Mouse (Mus musculus) embryo, embryonic 10.5 days (tissue): ENCODE measurements at regions not wholly inside any gene's neighbourhood (a gene's known extent, or its start where the extent isn't known, plus 50 kb on each side); places are given as distances from the start of the nearest gene placed in this dataset.

Source experiments
- DNase-seq: peaks from one replicate; pipeline ENCODE4 v3.0.0-alpha.2; 2015; ENCODE audit warnings: low spot score

DNA sequence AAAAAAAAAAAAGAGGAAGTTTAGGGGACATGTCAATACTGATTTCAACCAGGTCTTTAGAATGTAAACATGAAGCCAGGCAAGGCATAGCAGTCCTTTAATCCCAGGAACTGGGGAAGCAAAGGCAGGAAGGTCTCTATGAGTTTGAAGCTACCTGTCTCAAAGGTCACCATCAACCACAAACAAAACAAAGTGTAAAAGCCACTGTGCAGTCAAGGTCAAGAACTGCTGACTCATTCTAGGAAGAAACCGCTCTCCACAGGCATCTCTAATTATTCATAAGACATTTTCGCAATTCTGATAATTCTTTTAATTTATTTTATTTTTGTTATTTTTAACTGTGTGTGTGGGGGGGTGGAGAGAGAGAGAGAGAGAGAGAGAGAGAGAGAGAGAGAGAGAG, 364.0 kb downstream of the Cntnap4 start:
- no peak for DNase-seq

- DNase-seq: no peak
Measured at GRCm38 (mm10) chr8:112935411-112935810, 365.6 kb downstream of the Cntnap4 start.

- no peak for DNase-seq
Measured at GRCm38 (mm10) chr8:112935897-112936719, 366.3 kb downstream of the Cntnap4 start.

DNA sequence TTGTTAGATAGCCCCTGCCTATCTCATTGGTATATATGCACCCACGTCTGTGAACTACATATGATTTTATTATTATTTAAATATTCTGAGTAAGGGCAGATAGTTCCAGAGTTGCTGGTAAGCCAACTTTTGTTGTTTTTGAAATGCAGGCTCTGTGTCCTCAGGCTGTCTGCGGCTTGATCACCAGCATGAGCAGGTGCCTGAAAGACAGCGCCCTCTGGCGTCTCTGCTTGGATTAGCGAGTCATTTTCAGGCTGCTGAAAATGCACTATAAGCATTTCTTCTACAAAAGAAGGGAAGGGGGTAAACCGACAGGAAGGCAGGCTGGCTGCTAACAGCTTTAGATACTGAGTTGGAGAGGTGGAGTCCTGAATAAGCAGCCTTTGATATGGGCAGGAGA, 402.6 kb downstream of the Cntnap4 start:
- DNase-seq: peak; percentile 76

DNA sequence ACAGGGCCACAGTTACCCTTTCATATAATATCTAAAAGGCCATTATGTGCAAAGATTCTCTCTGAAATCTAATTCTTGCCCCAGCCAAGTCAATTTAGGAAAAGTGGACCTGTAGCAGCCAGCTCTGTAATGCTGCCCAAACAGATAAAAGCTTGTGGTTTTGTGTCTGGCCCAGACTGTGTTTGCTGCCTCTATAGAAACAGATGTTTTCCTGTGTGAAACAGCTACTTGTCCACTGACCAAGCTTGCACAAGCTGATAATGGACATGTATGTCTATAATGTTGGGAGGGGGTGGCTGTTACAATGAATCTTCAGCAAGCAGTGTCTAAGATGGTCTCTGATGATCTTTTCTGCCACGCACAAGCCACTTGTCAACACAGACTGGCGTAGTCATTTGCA, 405.9 kb downstream of the Cntnap4 start:
- no peak for DNase-seq

- DNase-seq: no peak
Measured at GRCm38 (mm10) chr8:112976312-112976711, 406.5 kb downstream of the Cntnap4 start.

DNA sequence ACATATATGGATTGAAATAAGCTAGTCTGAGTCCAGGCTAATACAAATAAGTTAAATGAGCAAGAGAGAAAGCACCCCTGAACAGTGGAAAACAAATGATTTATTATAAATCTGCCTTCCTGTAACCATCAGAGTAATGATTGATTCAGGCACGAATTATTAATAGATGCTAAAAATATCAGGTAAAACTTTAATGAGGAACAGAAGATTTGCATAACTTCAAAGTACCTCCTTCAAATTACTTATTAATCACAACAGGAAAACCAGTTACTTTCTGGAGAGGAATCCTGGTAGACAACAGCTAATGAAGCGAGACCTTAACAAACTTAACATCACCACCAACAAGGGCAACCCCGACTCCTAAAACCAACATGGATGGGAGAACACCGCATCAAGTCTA, 423.9 kb downstream of the Cntnap4 start:
- DNase-seq: no peak

GRCm38 (mm10) chr8:113007356-113007755, 437.5 kb downstream of the Cntnap4 start:
- DNase-seq: no peak

GRCm38 (mm10) chr8:113028880-113029279, 459.0 kb downstream of the Cntnap4 start:
- DNase-seq: no peak

GRCm38 (mm10) chr8:113051770-113052473, 482.1 kb downstream of the Cntnap4 start:
- no peak for DNase-seq

GRCm38 (mm10) chr8:113065246-113066169, 495.7 kb downstream of the Cntnap4 start:
- no peak for DNase-seq

DNA sequence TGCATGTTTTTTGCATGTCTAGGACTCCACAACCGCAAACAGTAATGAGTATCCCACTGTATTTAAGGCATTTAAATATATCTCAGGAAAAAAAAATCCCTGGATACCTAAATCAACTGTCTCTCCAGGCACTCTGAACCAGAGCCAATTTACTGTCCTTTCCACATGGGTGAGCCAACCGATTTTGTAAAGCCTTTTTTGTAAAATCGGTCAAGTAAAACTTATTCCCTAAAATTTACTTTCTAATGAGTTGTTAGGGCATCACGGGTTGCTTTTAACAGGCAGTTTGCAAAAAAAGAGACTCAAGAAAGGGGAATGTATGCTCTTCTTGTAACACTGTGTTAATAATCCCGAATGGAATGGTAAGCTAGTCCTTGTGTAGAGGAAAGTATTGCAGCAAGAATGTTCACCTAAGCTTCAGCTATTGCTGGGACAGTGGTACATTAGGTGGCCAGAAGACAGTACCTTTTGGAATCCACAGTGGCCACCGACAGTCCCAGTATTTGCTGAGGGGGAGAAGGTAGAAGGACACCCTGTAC, 496.4 kb downstream of the Cntnap4 start:
- DNase-seq: no peak

DNA sequence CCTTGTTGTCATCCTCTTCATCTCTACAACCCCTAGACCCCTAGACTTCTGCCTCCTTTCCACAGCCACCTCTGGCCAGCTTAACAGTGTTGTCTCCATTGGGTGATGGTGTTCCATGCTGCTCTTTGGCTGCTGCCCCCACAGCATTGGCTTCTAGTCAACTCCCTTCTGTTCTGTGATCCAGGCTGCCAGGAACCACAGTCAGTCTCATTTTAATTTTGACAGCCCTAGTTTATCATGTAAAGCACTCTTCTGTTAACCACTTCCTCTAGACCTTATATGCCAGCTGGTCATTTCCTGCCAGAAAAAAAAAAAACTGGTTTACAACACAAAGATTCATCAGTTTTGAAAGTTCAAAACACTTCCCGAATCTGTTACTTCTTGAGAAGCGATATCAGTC, 514.1 kb downstream of the Cntnap4 start:
- no peak for DNase-seq

DNA sequence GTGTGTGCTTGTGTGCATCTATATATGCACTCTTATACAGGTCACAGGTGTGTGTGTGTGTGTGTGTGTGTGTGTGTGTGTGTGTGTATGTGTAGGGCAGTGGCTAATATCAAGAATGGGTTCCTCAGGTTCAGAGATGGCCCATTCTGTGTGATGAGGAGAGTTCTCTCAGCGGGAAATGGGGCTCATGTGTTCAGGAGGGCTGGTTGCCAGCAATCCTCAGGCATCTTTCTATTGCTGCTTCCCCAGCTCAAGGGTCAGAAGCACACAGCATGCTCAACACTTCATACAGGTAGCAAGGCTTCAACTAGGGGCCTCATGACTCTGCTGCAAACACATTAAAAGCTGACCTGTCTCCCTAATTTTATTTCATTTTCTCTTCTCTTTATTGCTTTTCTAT, 517.7 kb downstream of the Cntnap4 start:
- no peak for DNase-seq

DNA sequence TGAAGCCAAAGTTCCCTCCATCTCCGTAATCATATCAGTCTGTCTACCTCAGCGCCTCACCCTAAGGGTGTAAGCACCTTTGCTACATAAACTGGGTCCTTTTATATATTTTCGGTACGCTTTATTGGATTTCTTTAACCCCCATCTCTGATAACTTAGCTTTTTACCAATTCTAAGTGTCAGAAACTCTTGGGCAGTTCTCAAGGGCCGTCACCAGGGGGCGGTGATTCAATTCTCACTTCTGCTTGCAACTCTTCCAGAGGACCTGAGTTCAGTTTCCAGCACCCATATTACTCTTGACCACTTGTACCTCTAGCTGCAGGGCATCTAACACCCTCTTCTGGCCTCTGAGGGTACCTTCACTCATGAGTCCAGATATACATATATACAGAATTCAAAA, 523.7 kb upstream of the Mon1b start:
- DNase-seq: peak; percentile 6

GRCm38 (mm10) chr8:113114165-113114700, 521.2 kb upstream of the Mon1b start:
- DNase-seq: peak; percentile 5

- no peak for DNase-seq
Measured at GRCm38 (mm10) chr8:113117241-113117640, 518.1 kb upstream of the Mon1b start.

- no peak for DNase-seq
Measured at GRCm38 (mm10) chr8:113125586-113125985, 509.8 kb upstream of the Mon1b start.

DNA sequence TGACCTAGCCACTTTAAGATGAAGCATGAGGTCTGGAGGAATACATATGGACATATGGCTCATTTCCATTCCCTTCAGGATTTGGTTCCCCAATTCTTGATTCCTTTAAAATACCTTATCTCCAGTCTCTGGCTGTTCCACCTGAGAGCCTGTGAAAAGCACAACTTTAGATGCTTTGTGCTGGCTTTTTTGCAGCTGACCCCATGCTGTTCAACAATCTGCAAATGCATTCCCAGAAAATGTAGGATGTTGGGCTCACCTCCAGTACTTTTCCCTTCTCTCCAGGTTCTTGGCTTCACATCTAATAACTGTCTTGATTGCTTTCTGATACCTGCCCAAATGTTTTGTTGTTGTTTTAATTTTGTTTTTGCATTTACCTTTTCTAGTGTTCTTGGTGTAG, 498.0 kb upstream of the Mon1b start:
- no peak for DNase-seq

DNA sequence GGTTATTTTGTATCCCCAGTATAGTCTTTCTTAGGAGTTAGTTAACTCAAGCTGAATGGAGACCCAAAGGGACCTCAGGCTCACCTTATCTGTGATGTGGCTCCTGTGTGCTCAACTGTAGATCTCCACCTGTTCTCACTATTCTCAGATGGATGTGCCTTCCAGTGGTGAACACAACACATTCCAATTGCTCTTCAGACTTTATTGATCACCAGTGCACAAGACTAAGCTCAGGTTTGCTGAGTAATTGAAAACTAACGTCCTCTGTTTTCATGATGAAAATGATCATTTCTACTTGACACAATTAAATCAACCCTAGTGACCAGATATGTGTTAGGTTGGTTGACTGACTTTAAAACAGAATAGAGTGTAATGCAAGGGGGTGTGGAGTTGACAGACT, 495.4 kb upstream of the Mon1b start:
- DNase-seq: no peak

GRCm38 (mm10) chr8:113141131-113141530, 494.3 kb upstream of the Mon1b start:
- DNase-seq: no peak

GRCm38 (mm10) chr8:113176591-113176990, 458.8 kb upstream of the Mon1b start:
- DNase-seq: no peak
